Mouse (Mus musculus) lung, postnatal 14 days (tissue): ENCODE measurements around the gene Uvssa.
"Not testable (repeated sequence)": the region's sequence is repeated elsewhere in the genome, so short reads cannot be mapped to it uniquely, and the experiment has no call there.

Experiments used
- DNase-seq: peaks from one replicate; pipeline ENCODE4 v3.0.0; 2021

The Uvssa gene

GRCm38 (mm10) chr5:33378302-33378854, at the start of gene Uvssa:
Gene Uvssa, plus strand, starts transcription at chr5:33378549.
- peak; percentile 100 for DNase-seq

GRCm38 (mm10) chr5:33334381-33335272, 43.7 kb upstream of the Uvssa start:
- no peak for DNase-seq

GRCm38 (mm10) chr5:33335273-33335976, 42.9 kb upstream of the Uvssa start, which contains the start of gene Maea:
Gene Maea, plus strand, starts transcription at chr5:33335509.
- peak; percentile 95 for DNase-seq

GRCm38 (mm10) chr5:33335977-33336360, 42.4 kb upstream of the Uvssa start:
- peak; percentile 57 for DNase-seq

GRCm38 (mm10) chr5:33337206-33337605, 41.1 kb upstream of the Uvssa start:
- DNase-seq: no peak

- no peak for DNase-seq
Observed at GRCm38 (mm10) chr5:33341165-33341564, 37.2 kb upstream of the Uvssa start.

GRCm38 (mm10) chr5:33342248-33342647, 36.1 kb upstream of the Uvssa start:
- not testable (repeated sequence) for DNase-seq

- DNase-seq: no peak
Observed at GRCm38 (mm10) chr5:33342821-33343220, 35.5 kb upstream of the Uvssa start.

- DNase-seq: no peak
Observed at GRCm38 (mm10) chr5:33343571-33343970, 34.8 kb upstream of the Uvssa start.

- no peak for DNase-seq
Observed at GRCm38 (mm10) chr5:33344070-33344469, 34.3 kb upstream of the Uvssa start.

GRCm38 (mm10) chr5:33347620-33348019, 30.7 kb upstream of the Uvssa start:
- DNase-seq: no peak

- no peak for DNase-seq
Observed at GRCm38 (mm10) chr5:33349205-33349604, 29.1 kb upstream of the Uvssa start.

- DNase-seq: no peak
Observed at GRCm38 (mm10) chr5:33349706-33350105, 28.6 kb upstream of the Uvssa start.

- no peak for DNase-seq
Observed at GRCm38 (mm10) chr5:33351556-33352272, 26.6 kb upstream of the Uvssa start.

- DNase-seq: no peak
Observed at GRCm38 (mm10) chr5:33352273-33352645, 26.1 kb upstream of the Uvssa start.

GRCm38 (mm10) chr5:33353011-33353410, 25.3 kb upstream of the Uvssa start:
- no peak for DNase-seq

- DNase-seq: no peak
Observed at GRCm38 (mm10) chr5:33357494-33357893, 20.9 kb upstream of the Uvssa start.

GRCm38 (mm10) chr5:33358467-33358866, 19.9 kb upstream of the Uvssa start:
- DNase-seq: peak; percentile 11

GRCm38 (mm10) chr5:33363263-33363662, 15.1 kb upstream of the Uvssa start:
- no peak for DNase-seq

- DNase-seq: no peak
Observed at GRCm38 (mm10) chr5:33368651-33369050, 9.7 kb upstream of the Uvssa start.

GRCm38 (mm10) chr5:33371137-33371536, 7.2 kb upstream of the Uvssa start:
- DNase-seq: peak; percentile 26

- no peak for DNase-seq
Observed at GRCm38 (mm10) chr5:33371668-33372067, 6.7 kb upstream of the Uvssa start.
